Mouse (Mus musculus): Measurements from ENCODE around the gene Shank3. TPM values are rescaled to one million over a fixed set of nuclear protein-coding genes. Genes with fewer than 3 reads are reported as not detected.

The Shank3 gene
- total and polyA plus RNA-seq, 2 experiments from 2014 or later, result 12.6 to 63.2 TPM

- H3K27ac ChIP-seq (ENCODE audit: low read depth, low read length), result peak overlapping the region; percentile 86
- ATAC-seq (ENCODE audit: low FRiP score), result peak; percentile 79
- 0 out of 2 replicates have a peak, but pooled peaks cover under 1% of the 10 kb centered on the region for H3K36me3 ChIP-seq (ENCODE audit: insufficient read depth, low read length)
- H3K9me3 ChIP-seq (ENCODE audit: low read length), result no peaks in the 10 kb centered on the region
- H3K4me2 ChIP-seq (ENCODE audit: low read depth, low read length, poor library complexity, severe bottlenecking), result peak overlapping the region; percentile 50
- peaks cover 15% of the 10 kb centered on the region; the same call in 1 of the 2 replicates for H3K4me1 ChIP-seq (ENCODE audit: insufficient read depth, low read length)
- DNase-seq (ENCODE audit: low spot score), result peak; percentile 94
- TF ChIP-seq CTCF (IDR thresholded peaks at IDR 0.05), result no peak
- WGBS, result 29% methylated on average over 28 of the region's 29 CpGs
- peak overlapping the region; percentile 65 for H3K9ac ChIP-seq (replicated peaks; ENCODE audit: low read length, poor library complexity, severe bottlenecking)
- no peaks in the 10 kb centered on the region for H3K27me3 ChIP-seq (ENCODE audit: insufficient read depth, low read length)
- peak overlapping the region; percentile 46 for H3K4me3 ChIP-seq (ENCODE audit: low read depth, low read length)
Observed at GRCm38 (mm10) chr15:89532026-89532923, 32.9 kb downstream of the Shank3 start.

GRCm38 (mm10) chr15:89532924-89533842, 33.8 kb downstream of the Shank3 start:
- Histone ChIP-seq H3K27ac (ENCODE audit: low read depth, low read length) (peak overlapping the region; percentile 86), H3K4me2 (ENCODE audit: low read depth, low read length, poor library complexity, severe bottlenecking) (peak overlapping the region; percentile 50), H3K36me3 (ENCODE audit: insufficient read depth, low read length) (peaks cover 4% of the 10 kb centered on the region; the same call in 1 of the 2 replicates), H3K27me3 (ENCODE audit: insufficient read depth, low read length) (no peaks in the 10 kb centered on the region), H3K4me1 (ENCODE audit: insufficient read depth, low read length) (peaks cover 15% of the 10 kb centered on the region; the same call in 1 of the 2 replicates), H3K9me3 (ENCODE audit: low read length) (no peaks in the 10 kb centered on the region), H3K9ac (replicated peaks; ENCODE audit: low read length, poor library complexity, severe bottlenecking) (peak overlapping the region; percentile 65), H3K4me3 (ENCODE audit: low read depth, low read length) (peak overlapping the region; percentile 46)
- TF ChIP-seq CTCF (IDR thresholded peaks at IDR 0.05), result no peak
- WGBS, result 60% methylated on average over 23 of the region's 23 CpGs
- no peak for DNase-seq (ENCODE audit: low spot score)
- peak; percentile 33 for ATAC-seq (ENCODE audit: low FRiP score)

GRCm38 (mm10) chr15:89533843-89534207, 34.4 kb downstream of the Shank3 start:
- Histone ChIP-seq H3K36me3 (ENCODE audit: insufficient read depth, low read length) (peaks cover 9% of the 10 kb centered on the region; the same call in 1 of the 2 replicates), H3K9ac (replicated peaks; ENCODE audit: low read length, poor library complexity, severe bottlenecking) (peak overlapping the region; percentile 65), H3K4me3 (ENCODE audit: low read depth, low read length) (peak overlapping the region; percentile 46), H3K4me1 (ENCODE audit: insufficient read depth, low read length) (peaks cover 15% of the 10 kb centered on the region; the same call in 1 of the 2 replicates), H3K27me3 (ENCODE audit: insufficient read depth, low read length) (no peaks in the 10 kb centered on the region), H3K27ac (ENCODE audit: low read depth, low read length) (no peak overlapping the region), H3K9me3 (ENCODE audit: low read length) (no peaks in the 10 kb centered on the region), H3K4me2 (ENCODE audit: low read depth, low read length, poor library complexity, severe bottlenecking) (peak overlapping the region; percentile 50)
- no peak for DNase-seq (ENCODE audit: low spot score)
- no peak for TF ChIP-seq CTCF (IDR thresholded peaks at IDR 0.05)
- no peak for ATAC-seq (ENCODE audit: low FRiP score)
- 78% methylated on average over 10 of the region's 10 CpGs for whole genome bisulfite sequencing

- ATAC-seq (ENCODE audit: low FRiP score), result no peak
- peaks cover 42% of the 10 kb centered on the region for H3K36me3 ChIP-seq (ENCODE audit: insufficient read depth, low read length)
- 88% methylated on average over 7 of the region's 7 CpGs for WGBS
Observed at GRCm38 (mm10) chr15:89544171-89544570, 44.7 kb downstream of the Shank3 start.

GRCm38 (mm10) chr15:89547321-89547720, 47.9 kb downstream of the Shank3 start:
- Histone ChIP-seq H3K36me3 (ENCODE audit: insufficient read depth, low read length) (peaks cover 48% of the 10 kb centered on the region), H3K4me3 (ENCODE audit: low read depth, low read length) (no peak overlapping the region), H3K9ac (replicated peaks; ENCODE audit: low read length, poor library complexity, severe bottlenecking) (no peak overlapping the region), H3K4me2 (ENCODE audit: low read depth, low read length, poor library complexity, severe bottlenecking) (peak overlapping the region; percentile 20; the same call in 1 of the 2 replicates), H3K4me1 (ENCODE audit: insufficient read depth, low read length) (no peaks in the 10 kb centered on the region), H3K9me3 (ENCODE audit: low read length) (no peaks in the 10 kb centered on the region), H3K27ac (ENCODE audit: low read depth, low read length) (no peak overlapping the region), H3K27me3 (ENCODE audit: insufficient read depth, low read length) (no peaks in the 10 kb centered on the region)
- 55% methylated on average over 8 of the region's 8 CpGs for WGBS
- TF ChIP-seq CTCF (IDR thresholded peaks at IDR 0.05), result no peak
- DNase-seq (ENCODE audit: low spot score), result no peak
- no peak for ATAC-seq (ENCODE audit: low FRiP score)

More at GRCm38 (mm10) chr15:89544171-89544570, 44.7 kb downstream of the Shank3 start:
- Histone ChIP-seq H3K9me3 (ENCODE audit: low read length) (no peaks in the 10 kb centered on the region), H3K4me2 (ENCODE audit: low read depth, low read length, poor library complexity, severe bottlenecking) (no peak overlapping the region), H3K27me3 (ENCODE audit: insufficient read depth, low read length) (no peaks in the 10 kb centered on the region), H3K4me1 (ENCODE audit: insufficient read depth, low read length) (no peaks in the 10 kb centered on the region), H3K27ac (ENCODE audit: low read depth, low read length) (no peak overlapping the region), H3K4me3 (ENCODE audit: low read depth, low read length) (no peak overlapping the region), H3K9ac (replicated peaks; ENCODE audit: low read length, poor library complexity, severe bottlenecking) (no peak overlapping the region)
- DNase-seq (ENCODE audit: low spot score), result no peak
- no peak for TF ChIP-seq CTCF (IDR thresholded peaks at IDR 0.05)
